Mouse (Mus musculus) CH12.LX (cell line): ENCODE measurements around the gene Cdcp1.

Experiments used
- CTCF ChIP-seq, 2 experiments: IDR thresholded peaks in 1 of 2; conservative IDR thresholded peaks in 1 of 2; 2 replicates each; pipeline ENCODE4 v1.5.1; 2011 to 2012; ENCODE audit warnings: low read depth in 2 of 2, low read length in 2 of 2, improper control_type of control experiment in 1 of 2, inconsistent platforms in 1 of 2, mild to moderate bottlenecking in 1 of 2, moderate library complexity in 1 of 2
- KAT2A ChIP-seq: IDR thresholded peaks from 2 replicates; pipeline ENCODE4 v1.6.1; 2012; ENCODE audit warnings: low read length, improper control_type of control experiment, inconsistent platforms; ENCODE audit not compliant: insufficient replicate concordance
- MAX ChIP-seq: IDR thresholded peaks from 2 replicates; pipeline ENCODE4 v1.6.1; 2011; ENCODE audit warnings: low read length, improper control_type of control experiment
- POLR2A ChIP-seq: IDR thresholded peaks from 2 replicates; pipeline ENCODE4 v1.6.1; 2011; ENCODE audit warnings: low read depth, mild to moderate bottlenecking, improper control_type of control experiment, low read length

GRCm38 (mm10) chr9:123240751-123241150 is 24.9 kb upstream of the Cdcp1 start:
- TF ChIP-seq CTCF (conservative IDR thresholded peaks at IDR 0.05 in 1 of 2, IDR thresholded peaks at IDR 0.05 in 1 of 2; ENCODE audit: low read depth in 2 of 2, low read length in 2 of 2) (no peak), MAX (no peak), POLR2A (no peak), KAT2A (no peak)
